Mouse (Mus musculus): Measurements from ENCODE around the gene Ppp1r3g.

DNA sequence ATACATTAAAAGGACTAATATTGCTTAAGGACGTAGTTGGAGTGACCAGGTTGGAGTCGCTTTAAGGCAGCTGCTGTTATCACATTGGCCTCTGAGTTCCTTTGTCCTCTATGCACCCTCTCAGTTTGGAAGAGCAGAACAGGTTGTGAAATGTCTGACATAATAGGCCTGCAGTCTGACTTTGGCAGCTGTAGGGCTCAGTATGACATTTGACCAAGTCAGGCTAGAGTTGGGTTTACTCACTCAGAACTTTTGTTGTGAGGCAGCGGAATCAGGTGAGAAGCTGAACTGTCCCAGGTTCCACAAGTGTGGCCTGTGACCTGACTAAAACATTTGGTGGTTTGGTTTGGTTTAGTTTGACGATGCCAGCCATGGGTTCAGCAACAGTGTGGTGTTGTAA is 4.9 kb downstream of the Ppp1r3g start:
- no peak for TF ChIP-seq CTCF (conservative IDR thresholded peaks at IDR 0.05; ENCODE audit: low read length)
- no peak for TF ChIP-seq POU5F1 (IDR thresholded peaks at IDR 0.05; ENCODE audit: borderline replicate concordance, low read length)
- no peak for TF ChIP-seq NANOG (IDR thresholded peaks at IDR 0.05; ENCODE audit: borderline replicate concordance, low read length)

Measured in E14TG2a.4 (cell line).